Mouse (Mus musculus): ENCODE results near the gene Nbea. TPM values are rescaled to one million over a fixed set of nuclear protein-coding genes. Genes with fewer than 3 reads are reported as not detected.

The Nbea gene
- polyA plus RNA-seq, 2 experiments from 2014 or later = 0.15 to 0.24 TPM

DNA sequence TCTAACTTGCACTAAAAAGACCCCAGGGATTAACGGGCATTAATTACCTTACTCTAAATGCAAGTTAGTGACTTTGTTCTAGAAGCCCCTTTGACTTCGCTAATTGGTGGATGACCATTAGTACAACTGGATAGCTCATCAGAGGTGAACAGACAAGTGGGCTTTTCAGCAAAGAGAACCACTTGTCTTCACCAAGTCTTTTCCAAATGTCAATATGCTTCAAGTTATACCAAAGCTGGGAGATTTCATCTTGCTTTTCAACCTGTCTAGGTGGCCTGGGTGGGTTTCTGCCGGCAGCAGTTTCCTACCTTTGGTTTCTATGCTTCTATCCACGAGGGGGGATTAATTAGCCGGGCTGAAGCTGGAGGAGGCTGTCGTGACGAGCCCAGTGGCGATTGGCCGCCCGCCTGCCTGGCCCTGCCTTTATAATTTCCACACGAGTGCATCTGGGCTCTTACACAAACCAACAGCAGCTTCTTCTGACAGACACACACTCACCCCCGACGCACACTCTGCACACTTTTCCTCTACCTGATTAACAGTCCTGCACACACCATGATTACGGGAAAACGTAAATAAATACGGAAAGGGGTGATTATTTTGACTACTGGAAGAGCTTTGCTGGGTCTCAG, 401.3 kb downstream of the Nbea start, which contains the start of gene Mab21l1:
Gene Mab21l1 (plus strand): TSS at position 455 of the 632 bp plus-strand sequence.
- no peak for ATAC-seq

GRCm38 (mm10) chr3:55781429-55782055, 402.0 kb downstream of the Nbea start:
- ATAC-seq = no peak

DNA sequence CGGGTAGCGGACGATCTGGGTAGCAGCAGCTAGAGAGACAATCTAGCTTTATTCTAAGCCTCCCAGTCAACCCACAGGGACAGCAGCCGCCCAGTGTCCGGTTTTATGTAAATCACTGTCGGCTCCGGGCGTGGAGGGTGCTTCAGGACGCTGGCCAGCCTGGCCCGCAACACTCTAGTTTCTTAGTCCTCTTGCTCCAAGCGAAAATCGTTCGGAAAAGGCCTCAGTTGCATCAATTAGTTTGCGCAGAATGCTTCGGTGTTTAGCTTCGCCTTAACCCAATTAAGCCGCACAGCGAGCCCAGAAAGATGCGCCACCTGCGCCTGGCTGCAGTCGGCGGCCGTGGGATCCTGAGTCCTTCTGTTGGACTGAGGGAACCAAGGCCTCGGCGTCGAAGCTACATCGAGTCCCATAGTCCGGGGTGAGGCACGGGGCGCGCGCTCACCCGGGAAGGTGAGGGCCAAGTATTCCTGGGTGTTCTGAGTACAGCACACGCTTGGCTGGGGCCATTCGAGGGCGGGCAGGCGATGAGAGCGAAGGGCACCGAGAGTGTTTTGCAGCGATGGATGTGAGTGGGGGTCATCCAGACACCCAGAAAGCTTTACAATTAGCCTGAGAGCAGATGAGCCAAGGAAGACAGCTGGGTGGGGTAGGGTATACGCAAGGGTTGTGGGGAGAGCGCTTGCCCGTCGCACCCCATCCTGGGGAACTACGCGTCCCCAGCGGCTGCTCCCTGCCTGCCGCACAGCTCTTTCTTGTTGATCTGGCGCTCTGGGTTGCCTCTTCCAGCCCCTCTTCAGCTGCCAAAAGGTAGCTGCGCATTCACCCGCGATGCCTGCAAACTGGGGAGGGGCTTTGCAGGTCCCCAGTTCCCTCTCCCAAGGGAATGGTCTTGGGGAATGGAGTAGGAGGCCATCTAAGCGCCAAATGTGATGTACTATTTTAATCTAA, 403.1 kb downstream of the Nbea start:
- ATAC-seq = no peak

DNA sequence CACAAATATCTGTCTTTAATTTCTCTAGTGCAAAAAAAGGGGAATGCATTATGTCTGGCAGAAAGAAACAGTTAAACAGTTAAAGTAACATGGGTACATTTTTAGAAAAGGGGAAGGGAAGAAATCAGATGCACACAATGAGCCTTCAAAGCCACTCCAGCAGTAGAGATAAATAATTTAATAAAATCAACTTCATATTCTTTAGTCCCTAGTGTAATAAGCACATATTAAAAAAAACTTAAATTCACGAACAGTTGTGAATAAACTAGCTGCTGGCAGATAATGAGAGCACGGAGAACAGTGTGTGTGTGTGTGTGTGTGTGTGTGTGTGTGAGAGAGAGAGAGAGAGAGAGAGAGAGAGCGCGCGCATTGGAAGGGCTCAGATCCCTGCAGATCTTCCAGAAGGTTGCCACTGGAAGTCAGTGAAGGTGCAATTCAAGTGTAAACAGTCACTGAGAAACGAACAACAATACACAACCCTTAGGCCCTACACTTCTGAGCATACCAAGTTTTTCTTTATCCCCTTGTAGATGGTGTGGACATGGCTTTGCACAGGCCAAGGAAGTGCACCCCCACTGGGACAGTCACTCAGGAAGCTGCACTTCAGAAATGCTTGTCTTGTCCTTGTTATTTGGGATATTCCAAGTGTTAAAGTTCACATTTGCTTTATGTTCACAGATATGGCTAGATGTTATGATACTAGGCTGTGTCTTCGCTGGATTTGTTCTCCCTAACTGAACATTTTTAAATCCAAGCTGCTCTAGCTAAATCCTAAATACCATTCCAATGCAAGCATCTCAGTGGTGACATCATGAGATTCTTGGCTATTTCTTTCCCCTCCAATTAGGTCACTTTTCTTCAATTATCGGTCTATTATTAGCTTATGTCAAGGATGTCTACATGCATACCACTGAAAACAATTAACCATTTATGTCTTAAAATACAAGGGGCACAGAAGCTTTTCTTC, 404.5 kb downstream of the Nbea start:
- ATAC-seq = no peak

DNA sequence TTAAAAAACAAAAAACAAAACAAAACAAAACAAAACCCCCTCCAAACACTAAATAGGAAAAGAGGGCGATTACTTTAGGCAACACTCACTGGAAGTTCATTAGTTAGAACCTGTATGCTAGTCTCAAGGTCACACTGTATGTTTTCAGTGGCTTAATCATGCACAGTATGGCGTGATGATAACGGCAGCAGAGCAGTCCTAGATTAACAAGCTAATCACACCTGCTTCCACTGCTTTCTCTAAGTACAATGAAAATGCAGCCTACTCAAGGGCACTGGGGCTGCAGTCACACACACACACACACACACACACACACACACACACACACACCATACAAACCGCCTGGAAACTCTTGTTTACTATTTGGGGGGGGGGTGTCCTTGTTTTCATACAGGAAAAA, 406.0 kb downstream of the Nbea start:
- no peak for ATAC-seq

DNA sequence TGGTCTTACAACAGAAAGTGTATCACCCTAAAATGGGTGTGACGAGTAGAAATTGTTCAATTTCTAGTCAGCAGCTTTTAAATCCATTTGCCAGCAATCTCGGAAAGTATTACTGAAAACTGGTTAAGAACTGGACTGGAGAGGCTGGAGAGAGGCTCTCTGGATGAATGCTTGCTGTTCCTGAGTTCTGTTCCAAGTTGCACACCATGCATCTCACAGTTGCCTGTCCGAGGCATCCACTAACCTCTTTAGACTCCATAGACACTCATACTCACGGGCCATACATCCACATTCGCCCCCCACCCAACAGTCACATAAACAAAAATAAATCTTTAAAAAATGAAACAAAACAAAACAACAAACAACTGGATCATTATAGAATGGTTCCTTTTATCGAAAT, 407.7 kb downstream of the Nbea start:
- no peak for ATAC-seq

DNA sequence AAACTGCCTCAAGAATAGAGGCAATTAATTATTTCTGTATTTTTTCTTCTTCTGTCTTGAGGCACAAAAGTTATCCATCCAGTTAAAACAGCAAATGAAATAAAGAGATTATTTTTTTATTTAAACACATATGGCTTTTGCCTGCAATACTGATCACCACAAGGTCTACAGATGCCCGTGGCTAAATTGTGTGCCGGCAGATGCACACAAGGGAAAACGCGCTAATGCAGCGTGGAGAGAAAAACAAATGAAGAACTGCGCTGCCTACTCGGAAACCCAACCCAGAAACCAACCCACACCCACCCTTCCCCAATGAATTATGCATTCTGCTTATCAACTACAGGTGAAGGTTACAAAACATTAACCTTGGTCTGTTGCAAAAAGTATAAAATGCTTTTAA, 408.3 kb downstream of the Nbea start:
- no peak for ATAC-seq

DNA sequence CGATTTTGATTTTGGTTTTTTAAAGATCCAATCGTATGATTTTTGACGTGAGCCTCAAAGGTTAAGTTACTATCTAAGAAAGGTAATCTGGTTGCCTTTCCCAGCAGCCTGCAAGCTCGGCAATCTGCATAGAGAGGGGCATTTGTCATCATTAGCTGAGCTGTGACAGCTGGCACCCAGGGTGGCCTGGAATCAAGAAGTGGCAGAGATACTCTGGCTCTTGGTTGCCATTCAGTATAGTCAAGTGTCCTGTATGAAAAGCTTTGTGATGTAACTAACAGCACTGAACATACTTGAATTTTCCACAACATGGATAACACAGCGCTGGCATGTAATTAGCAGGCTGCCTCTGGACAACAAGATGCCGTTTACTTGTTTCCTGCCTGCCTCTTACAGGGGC, 409.3 kb downstream of the Nbea start:
- ATAC-seq = no peak

- no peak for ATAC-seq
Observed at GRCm38 (mm10) chr3:55769308-55769707, 414.2 kb downstream of the Nbea start.

GRCm38 (mm10) chr3:55768654-55769053, 414.8 kb downstream of the Nbea start:
- ATAC-seq = no peak

- ATAC-seq = no peak
Observed at GRCm38 (mm10) chr3:55763591-55763990, 419.9 kb downstream of the Nbea start.

DNA sequence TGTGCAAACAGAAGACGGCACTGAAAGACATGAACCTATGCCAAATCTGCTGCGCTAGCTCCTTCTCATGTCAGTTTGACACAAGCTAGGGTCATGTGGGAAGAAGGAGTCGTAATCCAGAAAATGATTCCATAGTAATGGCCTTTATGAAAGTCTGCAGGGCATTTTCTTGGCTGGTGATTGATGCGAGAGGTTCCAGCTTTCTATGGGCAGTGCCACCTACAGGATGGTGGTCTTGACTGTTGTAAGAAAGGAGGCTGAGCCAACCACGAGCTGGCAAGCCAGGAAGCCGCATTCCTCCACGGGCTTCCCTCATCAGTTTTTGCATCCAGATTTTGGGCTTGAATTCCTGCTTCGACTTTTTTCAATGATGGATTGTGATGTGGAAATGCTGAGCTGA, 425.2 kb downstream of the Nbea start:
- ATAC-seq = no peak

DNA sequence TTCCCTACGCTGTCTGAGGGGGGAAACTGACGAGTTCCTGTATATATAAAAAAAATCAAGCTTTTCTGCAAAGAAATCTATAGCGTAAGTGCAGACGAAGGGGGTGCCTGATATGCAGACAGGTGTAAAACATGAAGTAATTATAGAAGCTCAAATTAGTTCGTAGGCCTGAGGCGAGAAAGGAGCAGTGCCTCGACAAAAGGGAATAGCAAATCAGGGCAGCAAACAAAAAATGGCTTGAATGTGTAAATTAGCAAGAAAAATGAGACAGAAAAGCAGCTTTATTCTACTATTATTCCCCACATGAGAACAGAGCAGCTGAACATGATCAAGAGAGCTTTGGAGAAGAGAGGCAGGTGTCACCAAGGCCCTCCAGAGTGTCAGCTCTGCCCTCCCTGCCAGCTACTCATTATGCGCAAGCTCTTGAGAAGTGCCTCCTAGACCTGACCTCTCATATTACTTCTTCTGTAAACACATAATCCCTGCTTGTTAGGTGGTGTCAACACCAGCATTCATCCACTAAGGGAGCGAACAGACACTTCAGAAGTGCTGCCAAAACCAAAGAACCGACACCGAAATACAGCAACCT, 426.8 kb downstream of the Nbea start:
- no peak for ATAC-seq

- ATAC-seq = no peak
Observed at GRCm38 (mm10) chr3:55755805-55756601, 427.5 kb downstream of the Nbea start.

DNA sequence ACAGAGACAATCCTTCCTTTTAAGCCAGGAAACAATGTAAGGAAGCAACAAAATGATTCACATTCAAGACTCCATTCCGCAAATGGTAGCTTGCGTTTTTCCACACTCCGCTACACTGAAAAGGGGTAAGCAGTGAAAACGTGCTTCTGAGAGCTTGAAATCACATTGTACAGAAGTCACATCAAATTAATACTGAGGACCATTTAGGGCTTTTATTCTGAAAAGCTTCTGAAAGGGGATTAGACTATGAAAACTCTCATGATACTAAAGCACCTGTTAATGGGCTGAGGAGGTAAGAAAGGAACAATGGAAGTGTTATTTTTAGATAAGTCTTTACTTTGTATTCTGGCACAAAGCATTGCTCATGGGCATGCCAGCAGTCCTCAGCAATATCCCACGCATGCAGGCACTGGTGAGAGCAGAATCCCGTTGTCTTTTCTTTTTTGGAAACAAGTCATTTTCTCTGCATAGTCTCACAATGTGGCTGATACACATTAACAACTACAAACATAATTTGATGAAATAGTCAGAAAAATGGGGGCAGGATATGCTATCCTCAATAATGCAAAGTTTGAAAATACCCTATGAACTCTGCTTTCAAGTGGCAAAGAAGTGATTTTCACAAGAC, 428.4 kb downstream of the Nbea start:
- ATAC-seq = no peak

DNA sequence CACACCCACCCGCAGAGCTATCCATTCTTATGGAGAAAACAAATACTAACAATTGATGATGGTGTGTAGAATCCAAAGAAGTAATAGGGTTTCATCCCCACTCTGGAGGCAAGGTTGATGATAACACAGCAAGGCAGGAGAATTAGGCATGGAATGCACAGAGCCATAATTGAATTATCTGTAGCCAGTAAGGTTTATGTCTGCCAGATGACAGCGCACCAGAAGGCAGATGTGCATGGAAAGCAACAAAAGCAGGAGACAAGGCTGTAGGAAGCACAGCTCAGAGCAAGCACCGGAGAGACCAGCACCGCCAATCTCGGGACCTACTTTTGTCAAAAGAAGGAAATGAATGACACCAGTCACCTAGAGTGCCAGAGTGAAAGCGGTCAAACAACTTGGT, 429.6 kb downstream of the Nbea start:
- no peak for ATAC-seq

DNA sequence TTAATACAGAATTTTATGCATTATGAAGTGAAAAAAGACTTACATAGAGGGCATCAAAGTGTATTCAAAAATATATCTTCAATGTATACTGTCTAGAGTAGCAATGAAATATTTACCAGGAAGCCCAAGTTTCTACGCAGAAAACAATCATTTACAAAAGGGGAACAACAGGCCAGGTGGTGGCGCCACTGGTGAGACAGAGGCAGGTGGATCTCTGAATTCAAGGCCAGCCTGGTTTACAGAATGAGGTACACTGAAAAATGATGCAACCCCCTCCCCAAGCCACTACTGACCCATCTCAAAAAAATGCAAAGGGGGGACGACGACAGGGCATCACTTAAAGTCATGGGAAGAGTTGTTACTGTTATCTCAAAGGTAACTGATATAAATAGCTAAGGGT, 430.9 kb downstream of the Nbea start:
- no peak for ATAC-seq

DNA sequence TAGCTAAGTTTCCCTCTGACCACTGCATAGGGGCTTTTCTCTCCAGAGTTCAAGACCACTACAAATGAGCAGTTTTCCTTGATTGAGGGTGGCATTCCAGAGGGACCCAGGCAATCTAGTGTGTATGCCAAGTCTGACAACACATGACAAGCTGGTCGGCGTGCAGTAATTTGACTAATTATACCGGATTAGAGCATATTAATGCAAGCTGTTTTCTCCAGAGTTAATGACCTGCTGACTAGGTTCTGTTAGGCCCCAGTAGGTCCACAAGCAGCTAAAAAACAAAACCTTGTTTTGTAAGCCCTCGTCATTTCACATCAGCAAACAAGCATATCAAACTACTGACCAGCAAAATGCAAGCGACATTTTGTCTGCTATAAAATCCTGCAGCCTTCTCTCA, 432.1 kb downstream of the Nbea start:
- ATAC-seq = no peak

DNA sequence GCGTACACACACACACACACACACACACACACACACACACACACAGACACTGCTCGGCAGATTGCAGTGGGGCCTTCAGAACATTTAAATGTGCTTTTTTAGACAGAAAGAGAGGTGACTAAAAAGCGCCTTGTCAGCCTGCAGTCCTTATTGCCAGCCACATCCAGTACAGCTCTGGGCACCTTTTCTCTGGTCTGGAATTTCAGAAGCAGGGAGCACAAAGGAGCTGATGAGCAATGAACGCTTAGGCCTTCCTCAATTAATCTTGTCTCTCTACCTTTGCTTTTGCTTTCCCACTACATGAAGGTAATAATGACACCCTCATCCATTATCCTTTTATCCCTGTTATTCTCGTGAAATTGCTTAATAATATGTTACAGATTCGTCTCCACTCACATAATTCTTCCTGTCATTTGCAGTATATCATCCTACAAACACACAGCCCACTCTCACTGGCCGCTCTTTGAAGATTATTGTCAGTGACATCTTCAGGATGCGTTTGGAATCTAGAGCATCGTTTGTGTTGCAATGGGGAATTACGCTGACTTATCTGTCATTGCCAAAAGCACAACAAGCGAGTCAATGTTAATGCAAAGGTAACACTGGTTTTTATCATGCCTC, 432.9 kb downstream of the Nbea start:
- no peak for ATAC-seq

DNA sequence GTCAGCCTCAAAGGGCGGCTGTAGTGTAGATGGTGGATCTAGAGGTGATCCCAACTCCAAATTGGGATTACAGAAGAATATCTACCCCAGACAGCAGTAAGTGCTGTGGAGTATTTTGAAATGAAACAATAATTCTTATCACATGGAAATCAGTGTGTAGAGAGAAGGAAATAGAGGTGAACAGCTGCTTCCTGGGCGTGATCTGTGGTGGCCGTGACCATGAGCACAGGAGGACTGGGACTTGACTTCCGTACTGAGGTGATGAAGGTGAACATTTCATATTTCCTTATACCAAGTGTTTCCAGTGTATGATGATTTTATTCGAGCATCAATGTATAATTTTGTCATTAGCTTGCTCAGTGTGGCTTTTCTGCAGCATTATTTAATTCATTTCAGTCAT, 439.6 kb downstream of the Nbea start:
- ATAC-seq = peak; percentile 95

Data from activated CD4-positive, CD25-positive, alpha-beta regulatory T cell, adult 4 months (primary cell).